Mouse (Mus musculus) G1E (cell line): ENCODE results near the gene Ctsc. TPM values are rescaled to one million over a fixed set of nuclear protein-coding genes. Genes with fewer than 3 reads are reported as not detected.

ENCODE experiments used
- ATAC-seq: 2 replicates; pipeline ENCODE4 v1.8.0; 2016; ENCODE audit warnings: mild to moderate bottlenecking; ENCODE audit not compliant: insufficient number of reproducible peaks, poor library complexity, low FRiP score, severe bottlenecking; ENCODE audit errors: extremely low read depth
- DNase-seq: peaks from one replicate; pipeline ENCODE4 v3.0.0; 2012; ENCODE audit warnings: low spot score
- H3K27me3 ChIP-seq: 2 replicates; pipeline ENCODE4 v1.6.1; 2012; ENCODE audit warnings: mild to moderate bottlenecking, low read length, inconsistent platforms; ENCODE audit not compliant: insufficient read depth
- H3K36me3 ChIP-seq: replicated peaks from 2 replicates; pipeline ENCODE3; 2012; ENCODE audit warnings: mild to moderate bottlenecking, inconsistent platforms
- H3K4me1 ChIP-seq: 2 replicates; pipeline ENCODE4 v1.6.1; 2012; ENCODE audit warnings: low read depth, low read length, inconsistent platforms, mixed read lengths; ENCODE audit not compliant: insufficient read depth
- H3K4me3 ChIP-seq: 2 replicates; pipeline ENCODE4 v1.5.1; 2012; ENCODE audit warnings: low read depth, mild to moderate bottlenecking, inconsistent platforms, low read length, moderate library complexity, mixed read lengths
- H3K9me3 ChIP-seq: replicated peaks from 2 replicates; pipeline ENCODE4 v1.6.1; 2012; ENCODE audit warnings: inconsistent platforms
- CTCF ChIP-seq: IDR thresholded peaks from 2 replicates; pipeline ENCODE4 v1.5.1; 2012; ENCODE audit warnings: low read depth, low read length, inconsistent platforms, mixed read lengths
- GATA1 ChIP-seq: IDR thresholded peaks from 2 replicates; pipeline ENCODE4 v1.6.1; 2012; ENCODE audit warnings: borderline replicate concordance, low read length, inconsistent platforms, mixed read lengths
- GATA2 ChIP-seq: IDR thresholded peaks from 2 replicates; pipeline ENCODE4 v1.6.1; 2012; ENCODE audit warnings: low read depth, low read length, inconsistent platforms, borderline replicate concordance
- POLR2AphosphoS5 ChIP-seq: IDR thresholded peaks from 2 replicates; pipeline ENCODE4 v1.6.1; 2012; ENCODE audit warnings: low read depth, low read length, inconsistent platforms; ENCODE audit not compliant: insufficient replicate concordance
- TAL1 ChIP-seq: conservative IDR thresholded peaks from 2 replicates; pipeline ENCODE4 v1.6.1; 2012; ENCODE audit warnings: low read depth, low read length, inconsistent platforms, mixed read lengths
- polyA plus RNA-seq: library from polyadenylated mRNA; stranded (reverse); fragments of >175 nt; gene quantifications from 2 replicates; pipeline ENCODE4 v1.2.3, GENCODE M21; 2012
- total RNA-seq, 2 experiments: library from RNA; stranded (forward) in 1 of 2; stranded (reverse) in 1 of 2; fragments of 200-1000 nt in 1 of 2; fragments of >200 nt in 1 of 2; fragmentation: Nextera tagmentation in 1 of 2; gene quantifications; 2 replicates each; pipeline ENCODE4 v1.2.3; 2014 to 2017

Gene Ctsc
- total and polyA plus RNA-seq, 3 experiments: 0.11 TPM; not detected in 2

GRCm38 (mm10) chr7:88293907-88294306 lies 16.0 kb downstream of the Ctsc start:
- DNase-seq (no peak), ATAC-seq (no peak)
- TF ChIP-seq POLR2AphosphoS5 (no peak), GATA2 (no peak), TAL1 (no peak), GATA1 (no peak), CTCF (no peak)
- H3K4me1 ChIP-seq: peaks cover 33% of the 10 kb centered on the region
- H3K27me3 ChIP-seq: no peaks in the 10 kb centered on the region
- no peak overlapping the region for H3K4me3 ChIP-seq
- no peaks in the 10 kb centered on the region for H3K36me3 ChIP-seq
- H3K9me3 ChIP-seq: no peaks in the 10 kb centered on the region

- no peak for TF ChIP-seq CTCF
- TF ChIP-seq GATA2: no peak
- no peak for TF ChIP-seq POLR2AphosphoS5
- no peak for TF ChIP-seq TAL1
- no peak for TF ChIP-seq GATA1
- no peaks in the 10 kb centered on the region for H3K36me3 ChIP-seq
These were observed 18.1 kb downstream of the Ctsc start for GRCm38 (mm10) chr7:88295989-88296388.

GRCm38 (mm10) chr7:88296932-88297331 lies 19.0 kb downstream of the Ctsc start:
- Histone ChIP-seq H3K9me3 (no peaks in the 10 kb centered on the region), H3K36me3 (no peaks in the 10 kb centered on the region), H3K4me3 (no peak overlapping the region; the same call in 1 of the 2 replicates), H3K27me3 (no peaks in the 10 kb centered on the region), H3K4me1 (peaks cover 27% of the 10 kb centered on the region)
- no peak for DNase-seq
- TF ChIP-seq TAL1: no peak
- no peak for TF ChIP-seq GATA1
- TF ChIP-seq CTCF: no peak
- ATAC-seq: no peak

More at GRCm38 (mm10) chr7:88295989-88296388, 18.1 kb downstream of the Ctsc start:
- Histone ChIP-seq H3K9me3 (no peaks in the 10 kb centered on the region), H3K4me1 (peaks cover 27% of the 10 kb centered on the region), H3K27me3 (no peaks in the 10 kb centered on the region), H3K4me3 (no peak overlapping the region)
- ATAC-seq (no peak), DNase-seq (no peak)

GRCm38 (mm10) chr7:88305750-88306149 lies 27.9 kb downstream of the Ctsc start:
- Histone ChIP-seq H3K4me1 (no peaks in the 10 kb centered on the region), H3K4me3 (no peak overlapping the region), H3K9me3 (no peaks in the 10 kb centered on the region), H3K27me3 (no peaks in the 10 kb centered on the region), H3K36me3 (no peaks in the 10 kb centered on the region)
- TF ChIP-seq CTCF (no peak), GATA2 (no peak), GATA1 (no peak)
- DNase-seq (no peak), ATAC-seq (no peak)

- Histone ChIP-seq H3K4me1 (no peaks in the 10 kb centered on the region), H3K27me3 (no peaks in the 10 kb centered on the region), H3K9me3 (no peaks in the 10 kb centered on the region), H3K36me3 (no peaks in the 10 kb centered on the region), H3K4me3 (no peak overlapping the region)
- TF ChIP-seq POLR2AphosphoS5: no peak
- TF ChIP-seq CTCF: no peak
- TF ChIP-seq GATA1: no peak
- no peak for TF ChIP-seq GATA2
- TF ChIP-seq TAL1: no peak
- ATAC-seq (no peak), DNase-seq (no peak)
These were observed 28.8 kb downstream of the Ctsc start for GRCm38 (mm10) chr7:88306725-88307124.

GRCm38 (mm10) chr7:88310398-88311180 lies 32.7 kb downstream of the Ctsc start:
- H3K9me3 ChIP-seq: no peaks in the 10 kb centered on the region
- no peaks in the 10 kb centered on the region for H3K36me3 ChIP-seq
- DNase-seq (no peak), ATAC-seq (no peak)
- no peaks in the 10 kb centered on the region for H3K27me3 ChIP-seq
- TF ChIP-seq POLR2AphosphoS5 (no peak), TAL1 (no peak), CTCF (no peak), GATA1 (no peak), GATA2 (no peak)
- no peaks in the 10 kb centered on the region for H3K4me1 ChIP-seq
- no peak overlapping the region for H3K4me3 ChIP-seq

GRCm38 (mm10) chr7:88316408-88316807 lies 38.5 kb downstream of the Ctsc start:
- no peak for TF ChIP-seq CTCF
- TF ChIP-seq TAL1: no peak
- no peak for DNase-seq
- no peak for ATAC-seq
- Histone ChIP-seq H3K9me3 (no peaks in the 10 kb centered on the region), H3K27me3 (no peaks in the 10 kb centered on the region), H3K4me1 (no peaks in the 10 kb centered on the region), H3K36me3 (no peaks in the 10 kb centered on the region), H3K4me3 (no peak overlapping the region)
